Mouse (Mus musculus) olfactory bulb, adult 2 months (tissue): ENCODE results near the gene Krt1.

ENCODE experiments used
- CTCF ChIP-seq: fragments of 200-500 bp; IDR thresholded peaks from 2 replicates; pipeline ENCODE4 v1.5.1; 2012; ENCODE audit warnings: low read depth, mild to moderate bottlenecking, low read length, moderate library complexity; ENCODE audit not compliant: insufficient read depth
- POLR2A ChIP-seq: fragments of 200-500 bp; IDR thresholded peaks from 2 replicates; pipeline ENCODE4 v1.6.1; 2012; ENCODE audit warnings: mild to moderate bottlenecking, low read depth, low read length, moderate library complexity; ENCODE audit not compliant: insufficient read depth

GRCm38 (mm10) chr15:101892820-101893219 is 42.2 kb upstream of the Krt1 start, which contains the start of gene Krt76:
- TF ChIP-seq POLR2A: no peak
- no peak for TF ChIP-seq CTCF
